8 mouse cellular contexts compared by ENCODE assay signal in genomic region chr7:112679513-112680245, GRCm38 (mm10). TPM values are rescaled to one million over a fixed set of nuclear protein-coding genes. Genes with fewer than 3 reads are reported as not detected.
DNase-seq lines count a peak whose midpoint lies in the region; ATAC-seq lines count a peak whose summit lies in the region.

No protein-coding gene starts in this region.

- H3K4me2 ChIP-seq in hindbrain, embryonic 13.5 days: peak overlapping the region; percentile 81

- peak overlapping the region; percentile 89 for H3K9ac ChIP-seq in hindbrain, embryonic 13.5 days

- H3K27me3 ChIP-seq in hindbrain, embryonic 13.5 days: peaks cover 6% of the 10 kb centered on the region; the same call in 1 of the 2 replicates

- H3K4me3 ChIP-seq in hindbrain, embryonic 13.5 days: peak overlapping the region; percentile 84

- H3K4me1 ChIP-seq in hindbrain, embryonic 13.5 days (replicated peaks): peaks cover 46% of the 10 kb centered on the region

- H3K27ac ChIP-seq in hindbrain, embryonic 13.5 days: peak overlapping the region; percentile 88

- under 1% methylated on average over 60 of the region's 95 CpGs for WGBS in hindbrain, embryonic 13.5 days

- H3K9me3 ChIP-seq in hindbrain, embryonic 13.5 days: peaks cover 3% of the 10 kb centered on the region; the same call in 1 of the 2 replicates

- H3K36me3 ChIP-seq in hindbrain, embryonic 13.5 days: no peaks in the 10 kb centered on the region

- DNase-seq in layer of hippocampus, adult 11-12 months (ENCODE audit: low spot score): peak; percentile 32
- no peak for DNase-seq in layer of hippocampus, adult 9-10 months (ENCODE audit: low spot score)
- peak; percentile 80 to 82 for DNase-seq in cerebellum, postnatal 25 days
- peak; percentile 61 for DNase-seq in gastrocnemius, adult 18-20 months (ENCODE audit: low spot score)
- peak; percentile 62 to 64 for DNase-seq in layer of hippocampus, postnatal 36 days
- peak; percentile 73 for DNase-seq in lung, postnatal 14 days
- DNase-seq in right cerebral cortex, postnatal 10 days (ENCODE audit: low spot score in 2 of 2): peak; percentile 71 to 80

- ATAC-seq in hindbrain, embryonic 13.5 days (ENCODE audit: low FRiP score): peak; percentile 65

RNA-seq across cellular contexts. Expression of gene Tead1, which starts 0.6 kb away (rescaled TPM):
- total RNA-seq in gastrocnemius, adult 18-20 months (2021): 100 to 1,000 TPM; 217 to 238 TPM
- polyA plus RNA-seq in hindbrain, embryonic 13.5 days (2015; fragmentation: Nextera tagmentation; extraction: Ambion mirVana): 20.5 and 21.5 TPM in 2 replicates
- 10 to 100 TPM; 27.6 to 29.9 TPM for total RNA-seq in layer of hippocampus, postnatal 36 days (2021)

Comparison
In these comparisons a context has a peak if more than half of its experiments do, and no peak if none do; other contexts are left out.
1. RNA of gene Tead1, which starts 0.6 kb away (total RNA-seq): 217 to 238 TPM in gastrocnemius, adult 18-20 months; 27.6 to 29.9 TPM in layer of hippocampus, postnatal 36 days; every median in the first group is over 4 times any median in the second.